Mouse (Mus musculus): ENCODE results near the gene Akap6.
"Not testable (repeated sequence)": the region's sequence is repeated elsewhere in the genome, so short reads cannot be mapped to it uniquely, and the experiment has no call there.

Akap6 gene

GRCm38 (mm10) chr12:52719681-52720080 is 20.5 kb downstream of the Akap6 start:
- Histone ChIP-seq H3K27me3 (ENCODE audit: insufficient read depth, low read length) (no peaks in the 10 kb centered on the region; the same call in 1 of the 2 replicates), H3K4me1 (replicated peaks; ENCODE audit: low read depth, low read length) (no peaks in the 10 kb centered on the region), H3K4me3 (replicated peaks; ENCODE audit: low read length) (no peak overlapping the region), H3K9me3 (ENCODE audit: low read length) (no peaks in the 10 kb centered on the region), H3K36me3 (ENCODE audit: insufficient read depth, low read length) (no peaks in the 10 kb centered on the region)
- TF ChIP-seq POU5F1 (IDR thresholded peaks at IDR 0.05; ENCODE audit: borderline replicate concordance, low read length) (no peak), NANOG (IDR thresholded peaks at IDR 0.05; ENCODE audit: borderline replicate concordance, low read length) (no peak), CTCF (conservative IDR thresholded peaks at IDR 0.05; ENCODE audit: low read length) (no peak)

- not testable (repeated sequence) for H3K4me3 ChIP-seq (replicated peaks; ENCODE audit: low read length); H3K9me3 ChIP-seq (ENCODE audit: low read length); H3K4me1 ChIP-seq (replicated peaks; ENCODE audit: low read depth, low read length); H3K36me3 ChIP-seq (ENCODE audit: insufficient read depth, low read length); H3K27me3 ChIP-seq (ENCODE audit: insufficient read depth, low read length)
These were observed 24.9 kb downstream of the Akap6 start for GRCm38 (mm10) chr12:52724039-52724615.

- Histone ChIP-seq H3K4me3 (replicated peaks; ENCODE audit: low read length) (no peak overlapping the region), H3K9me3 (ENCODE audit: low read length) (no peaks in the 10 kb centered on the region), H3K27me3 (ENCODE audit: insufficient read depth, low read length) (no peaks in the 10 kb centered on the region), H3K36me3 (ENCODE audit: insufficient read depth, low read length) (no peaks in the 10 kb centered on the region), H3K4me1 (replicated peaks; ENCODE audit: low read depth, low read length) (no peaks in the 10 kb centered on the region)
- TF ChIP-seq NANOG (IDR thresholded peaks at IDR 0.05; ENCODE audit: borderline replicate concordance, low read length): no peak
- no peak for TF ChIP-seq CTCF (conservative IDR thresholded peaks at IDR 0.05; ENCODE audit: low read length)
- TF ChIP-seq POU5F1 (IDR thresholded peaks at IDR 0.05; ENCODE audit: borderline replicate concordance, low read length): no peak
These were observed 27.4 kb downstream of the Akap6 start for GRCm38 (mm10) chr12:52726434-52727231.

- Histone ChIP-seq H3K4me1 (replicated peaks; ENCODE audit: low read depth, low read length) (no peaks in the 10 kb centered on the region), H3K9me3 (ENCODE audit: low read length) (no peaks in the 10 kb centered on the region), H3K27me3 (ENCODE audit: insufficient read depth, low read length) (no peaks in the 10 kb centered on the region), H3K36me3 (ENCODE audit: insufficient read depth, low read length) (no peaks in the 10 kb centered on the region), H3K4me3 (replicated peaks; ENCODE audit: low read length) (no peak overlapping the region)
- TF ChIP-seq CTCF (conservative IDR thresholded peaks at IDR 0.05; ENCODE audit: low read length): no peak
- TF ChIP-seq NANOG (IDR thresholded peaks at IDR 0.05; ENCODE audit: borderline replicate concordance, low read length): no peak
- TF ChIP-seq POU5F1 (IDR thresholded peaks at IDR 0.05; ENCODE audit: borderline replicate concordance, low read length): no peak
These were observed 30.2 kb downstream of the Akap6 start for GRCm38 (mm10) chr12:52729396-52729795.

- not testable (repeated sequence) for H3K4me3 ChIP-seq (replicated peaks; ENCODE audit: low read length); H3K27me3 ChIP-seq (ENCODE audit: insufficient read depth, low read length); H3K9me3 ChIP-seq (ENCODE audit: low read length); H3K4me1 ChIP-seq (replicated peaks; ENCODE audit: low read depth, low read length); H3K36me3 ChIP-seq (ENCODE audit: insufficient read depth, low read length)
These were observed 36.0 kb downstream of the Akap6 start for GRCm38 (mm10) chr12:52735161-52735560.

GRCm38 (mm10) chr12:52737151-52737550 is 38.0 kb downstream of the Akap6 start:
- Histone ChIP-seq H3K9me3 (ENCODE audit: low read length) (no peaks in the 10 kb centered on the region), H3K4me3 (replicated peaks; ENCODE audit: low read length) (no peak overlapping the region), H3K4me1 (replicated peaks; ENCODE audit: low read depth, low read length) (no peaks in the 10 kb centered on the region), H3K27me3 (ENCODE audit: insufficient read depth, low read length) (no peaks in the 10 kb centered on the region), H3K36me3 (ENCODE audit: insufficient read depth, low read length) (no peaks in the 10 kb centered on the region)
- no peak for TF ChIP-seq CTCF (conservative IDR thresholded peaks at IDR 0.05; ENCODE audit: low read length)
- TF ChIP-seq POU5F1 (IDR thresholded peaks at IDR 0.05; ENCODE audit: borderline replicate concordance, low read length): no peak
- no peak for TF ChIP-seq NANOG (IDR thresholded peaks at IDR 0.05; ENCODE audit: borderline replicate concordance, low read length)

GRCm38 (mm10) chr12:52739326-52739725 is 40.1 kb downstream of the Akap6 start:
- no peaks in the 10 kb centered on the region for H3K9me3 ChIP-seq (ENCODE audit: low read length)
- TF ChIP-seq POU5F1 (IDR thresholded peaks at IDR 0.05; ENCODE audit: borderline replicate concordance, low read length) (no peak), CTCF (conservative IDR thresholded peaks at IDR 0.05; ENCODE audit: low read length) (no peak), NANOG (IDR thresholded peaks at IDR 0.05; ENCODE audit: borderline replicate concordance, low read length) (no peak)
- no peak overlapping the region for H3K4me3 ChIP-seq (replicated peaks; ENCODE audit: low read length)
- H3K27me3 ChIP-seq (ENCODE audit: insufficient read depth, low read length): no peaks in the 10 kb centered on the region
- no peaks in the 10 kb centered on the region for H3K4me1 ChIP-seq (replicated peaks; ENCODE audit: low read depth, low read length)
- H3K36me3 ChIP-seq (ENCODE audit: insufficient read depth, low read length): no peaks in the 10 kb centered on the region

- Histone ChIP-seq H3K4me1 (replicated peaks; ENCODE audit: low read depth, low read length) (no peaks in the 10 kb centered on the region), H3K4me3 (replicated peaks; ENCODE audit: low read length) (no peak overlapping the region), H3K9me3 (ENCODE audit: low read length) (no peaks in the 10 kb centered on the region), H3K36me3 (ENCODE audit: insufficient read depth, low read length) (no peaks in the 10 kb centered on the region), H3K27me3 (ENCODE audit: insufficient read depth, low read length) (no peaks in the 10 kb centered on the region)
- no peak for TF ChIP-seq CTCF (conservative IDR thresholded peaks at IDR 0.05; ENCODE audit: low read length)
- TF ChIP-seq POU5F1 (IDR thresholded peaks at IDR 0.05; ENCODE audit: borderline replicate concordance, low read length): no peak
- no peak for TF ChIP-seq NANOG (IDR thresholded peaks at IDR 0.05; ENCODE audit: borderline replicate concordance, low read length)
These were observed 42.6 kb downstream of the Akap6 start for GRCm38 (mm10) chr12:52741801-52742200.

- Histone ChIP-seq H3K27me3 (ENCODE audit: insufficient read depth, low read length) (no peaks in the 10 kb centered on the region), H3K36me3 (ENCODE audit: insufficient read depth, low read length) (no peaks in the 10 kb centered on the region), H3K4me1 (replicated peaks; ENCODE audit: low read depth, low read length) (no peaks in the 10 kb centered on the region), H3K9me3 (ENCODE audit: low read length) (no peaks in the 10 kb centered on the region), H3K4me3 (replicated peaks; ENCODE audit: low read length) (no peak overlapping the region)
- TF ChIP-seq POU5F1 (IDR thresholded peaks at IDR 0.05; ENCODE audit: borderline replicate concordance, low read length) (no peak), NANOG (IDR thresholded peaks at IDR 0.05; ENCODE audit: borderline replicate concordance, low read length) (no peak), CTCF (conservative IDR thresholded peaks at IDR 0.05; ENCODE audit: low read length) (no peak)
These were observed 50.8 kb downstream of the Akap6 start for GRCm38 (mm10) chr12:52750006-52750405.

All from E14TG2a.4 (cell line).